Mouse (Mus musculus) hindbrain, embryonic 14.5 days (tissue): ENCODE measurements around the gene Cdh13. TPM values are rescaled to one million over a fixed set of nuclear protein-coding genes. Genes with fewer than 3 reads are reported as not detected.

ENCODE experiments used
- ATAC-seq: fragments of 200-750 bp; cut with Nextera tagmentation; 2 replicates; pipeline ENCODE4 v1.8.0; 2017; ENCODE audit warnings: moderate number of reproducible peaks, mild to moderate bottlenecking, moderate TSS enrichment, moderate library complexity; ENCODE audit not compliant: low FRiP score
- DNase-seq: peaks from one replicate; pipeline ENCODE4 v3.0.0-alpha.2; 2015; ENCODE audit warnings: low spot score
- H3K27ac ChIP-seq: fragments of 300-500 bp; sonication (generic); 2 replicates; pipeline ENCODE4 v1.5.1; 2014; ENCODE audit warnings: mild to moderate bottlenecking, moderate library complexity
- H3K27me3 ChIP-seq: fragments of 300-500 bp; sonication (generic); 2 replicates; pipeline ENCODE4 v1.6.1; 2014; ENCODE audit warnings: mild to moderate bottlenecking, low read length, mixed read lengths; ENCODE audit not compliant: control insufficient read depth, insufficient read depth
- H3K36me3 ChIP-seq: fragments of 300-500 bp; sonication (generic); replicated peaks from 2 replicates; pipeline ENCODE4 v1.6.1; 2014; ENCODE audit not compliant: control insufficient read depth, insufficient read depth
- H3K4me1 ChIP-seq: fragments of 300-500 bp; sonication (generic); replicated peaks from 2 replicates; pipeline ENCODE4 v1.6.1; 2014; ENCODE audit warnings: antibody characterized with exemption, low read length, mixed read lengths; ENCODE audit not compliant: control insufficient read depth, insufficient read depth
- H3K4me2 ChIP-seq: fragments of 300-500 bp; sonication (generic); replicated peaks from 2 replicates; pipeline ENCODE4 v1.6.1; 2014; ENCODE audit warnings: mild to moderate bottlenecking, moderate library complexity
- H3K4me3 ChIP-seq: fragments of 300-500 bp; sonication (generic); replicated peaks from 2 replicates; pipeline ENCODE4 v1.5.1; 2014; ENCODE audit warnings: mild to moderate bottlenecking, low read length
- H3K9ac ChIP-seq: fragments of 300-500 bp; sonication (generic); 2 replicates; pipeline ENCODE4 v1.6.1; 2014
- H3K9me3 ChIP-seq: fragments of 300-500 bp; sonication (generic); 2 replicates; pipeline ENCODE4 v1.6.1; 2016; ENCODE audit warnings: low read length; ENCODE audit not compliant: control insufficient read depth
- WGBS: fragments of 180-500 bp; shearing (Covaris S2); extraction: QIAGEN DNeasy Blood & Tissue Kit; methylation state at CpG from one replicate; pipeline ENCODE4 v1.1.7; 2014; 5-methylcytosine and 5-hydroxymethylcytosine counted together
- polyA plus RNA-seq: library from polyadenylated mRNA; unstranded; fragments of >200 nt; fragmentation: Nextera tagmentation; extraction: Ambion mirVana; gene quantifications from 2 replicates; pipeline ENCODE4 v1.2.1, GENCODE M21; 2014

Gene Cdh13
- polyA plus RNA-seq, 1 experiment from 2014 or later, result 134 TPM

DNA sequence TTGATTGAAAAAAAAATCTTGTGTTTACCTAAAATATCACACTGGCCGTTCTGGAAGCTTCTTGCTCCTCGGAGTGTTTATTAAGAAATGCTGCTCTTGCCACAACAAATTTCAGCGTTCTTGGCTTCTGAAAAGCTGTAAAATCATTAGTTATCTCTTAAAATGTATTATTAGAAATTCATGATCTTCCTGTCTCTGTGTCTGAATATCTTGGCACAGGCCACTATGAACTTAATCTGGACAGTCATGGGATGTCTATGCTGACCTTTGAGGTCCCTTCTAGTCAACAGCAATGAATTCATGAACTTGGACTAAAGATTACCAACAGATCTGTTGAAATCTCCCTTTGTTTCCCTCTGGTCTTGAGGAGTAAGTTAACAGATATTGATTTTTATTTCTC lies 430.1 kb downstream of the Cdh13 start:
- Histone ChIP-seq H3K4me1 (no peaks in the 10 kb centered on the region), H3K9me3 (peaks cover 11% of the 10 kb centered on the region; the same call in 1 of the 2 replicates), H3K27me3 (no peaks in the 10 kb centered on the region), H3K4me3 (no peak overlapping the region), H3K9ac (no peak overlapping the region), H3K27ac (no peak overlapping the region), H3K36me3 (no peaks in the 10 kb centered on the region), H3K4me2 (no peak overlapping the region)
- DNase-seq (no peak), ATAC-seq (no peak)
- WGBS, result 86% methylated on average over 3 of the region's 3 CpGs

- Histone ChIP-seq H3K4me3 (no peak overlapping the region), H3K9ac (no peak overlapping the region), H3K9me3 (0 out of 2 replicates have a peak, but pooled peaks cover 5% of the 10 kb centered on the region), H3K27me3 (no peaks in the 10 kb centered on the region), H3K4me1 (no peaks in the 10 kb centered on the region), H3K4me2 (no peak overlapping the region), H3K36me3 (no peaks in the 10 kb centered on the region), H3K27ac (no peak overlapping the region)
- ATAC-seq, result no peak
- no peak for DNase-seq
- 87% methylated on average over 3 of the region's 3 CpGs for WGBS
Observed at GRCm38 (mm10) chr8:118722896-118723295, 439.4 kb downstream of the Cdh13 start.

DNA sequence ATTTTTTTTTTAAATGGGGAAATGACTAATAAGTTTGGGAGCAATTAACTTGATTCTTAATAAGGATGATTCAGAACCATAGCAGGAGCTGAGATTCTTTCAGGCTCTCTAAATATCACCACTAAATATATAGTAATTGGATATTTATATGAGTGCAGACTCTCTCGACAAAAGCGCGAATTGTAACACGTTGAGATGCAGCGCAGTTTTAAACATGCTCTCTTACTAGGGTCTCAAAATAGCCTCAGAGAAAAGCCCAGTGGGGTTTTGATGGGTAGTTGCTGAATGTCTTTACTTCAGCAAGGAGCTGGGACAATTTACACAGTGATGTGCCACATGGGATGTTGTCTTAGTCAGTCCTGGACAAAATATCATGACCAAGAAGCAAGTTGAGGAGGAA lies 442.1 kb downstream of the Cdh13 start:
- 0 out of 2 replicates have a peak, but pooled peaks cover 5% of the 10 kb centered on the region for H3K9me3 ChIP-seq
- ATAC-seq, result no peak
- no peak for DNase-seq

DNA sequence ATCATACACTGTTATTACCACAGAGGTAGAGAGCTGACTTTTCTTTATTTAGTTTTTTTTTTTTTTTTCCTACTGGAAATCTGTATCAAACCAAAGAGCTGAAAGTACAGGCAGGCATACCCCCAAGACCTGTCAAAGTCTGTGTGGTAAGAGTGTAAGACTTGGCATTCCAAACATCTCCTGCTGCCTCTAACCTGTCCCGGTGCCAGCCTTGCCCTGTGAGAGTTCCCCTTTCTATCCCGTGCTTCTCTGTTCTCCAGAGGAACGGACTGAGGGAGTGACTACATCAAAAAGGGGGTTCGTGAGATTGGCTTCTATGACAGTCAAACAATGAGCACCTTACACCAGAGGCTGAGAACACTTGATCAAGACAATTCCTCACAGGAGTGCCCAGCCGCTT lies 458.2 kb downstream of the Cdh13 start:
- Histone ChIP-seq H3K36me3 (no peaks in the 10 kb centered on the region), H3K27ac (no peak overlapping the region), H3K4me1 (no peaks in the 10 kb centered on the region), H3K9me3 (no peaks in the 10 kb centered on the region), H3K4me2 (no peak overlapping the region), H3K27me3 (no peaks in the 10 kb centered on the region), H3K9ac (no peak overlapping the region), H3K4me3 (no peak overlapping the region)
- 85% methylated on average over 5 of the region's 5 CpGs for WGBS
- DNase-seq (no peak), ATAC-seq (no peak)

More for the DNA sequence above, 442.1 kb downstream of the Cdh13 start:
- H3K27ac ChIP-seq, result no peak overlapping the region
- H3K36me3 ChIP-seq, result no peaks in the 10 kb centered on the region
- H3K27me3 ChIP-seq, result no peaks in the 10 kb centered on the region
- H3K9ac ChIP-seq, result no peak overlapping the region
- H3K4me3 ChIP-seq, result no peak overlapping the region
- no peak overlapping the region for H3K4me2 ChIP-seq
- no peaks in the 10 kb centered on the region for H3K4me1 ChIP-seq
- 96% methylated on average over 5 of the region's 5 CpGs for WGBS

GRCm38 (mm10) chr8:118744991-118745390 lies 461.5 kb downstream of the Cdh13 start:
- no peak overlapping the region for H3K4me2 ChIP-seq
- H3K27me3 ChIP-seq, result no peaks in the 10 kb centered on the region
- H3K36me3 ChIP-seq, result no peaks in the 10 kb centered on the region
- 69% methylated on average over 13 of the region's 13 CpGs for WGBS
- H3K4me3 ChIP-seq, result no peak overlapping the region
- H3K9me3 ChIP-seq, result no peaks in the 10 kb centered on the region
- no peak overlapping the region for H3K27ac ChIP-seq
- ATAC-seq (no peak), DNase-seq (no peak)
- H3K4me1 ChIP-seq, result no peaks in the 10 kb centered on the region
- H3K9ac ChIP-seq, result no peak overlapping the region

GRCm38 (mm10) chr8:118748041-118748604 lies 464.6 kb downstream of the Cdh13 start:
- ATAC-seq, result no peak

DNA sequence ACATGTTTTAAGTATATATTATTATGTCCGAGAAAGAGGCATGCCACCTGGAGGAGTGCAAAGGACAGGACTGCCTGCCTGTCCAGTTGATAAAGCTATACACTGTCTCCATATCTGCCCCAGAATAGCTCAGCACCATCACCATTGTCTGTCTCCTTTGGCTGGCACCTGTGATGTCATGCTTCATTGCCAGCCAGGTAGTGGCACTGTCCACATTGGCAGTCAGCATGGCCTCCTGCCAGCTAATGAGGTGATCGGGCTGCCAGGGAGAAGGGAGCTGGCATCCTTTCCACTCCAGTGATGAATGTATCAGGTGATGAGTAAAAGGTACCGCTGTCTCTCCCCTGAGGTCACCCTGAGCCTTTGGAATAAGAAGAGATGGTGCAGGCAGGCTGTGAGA lies 465.7 kb downstream of the Cdh13 start:
- Histone ChIP-seq H3K4me3 (no peak overlapping the region), H3K9ac (no peak overlapping the region), H3K9me3 (no peaks in the 10 kb centered on the region), H3K4me2 (no peak overlapping the region), H3K27me3 (no peaks in the 10 kb centered on the region), H3K27ac (no peak overlapping the region), H3K36me3 (no peaks in the 10 kb centered on the region), H3K4me1 (peaks cover 7% of the 10 kb centered on the region; the same call in 1 of the 2 replicates)
- DNase-seq (no peak), ATAC-seq (no peak)
- 85% methylated on average over 3 of the region's 3 CpGs for WGBS

More at GRCm38 (mm10) chr8:118748041-118748604, 464.6 kb downstream of the Cdh13 start:
- Histone ChIP-seq H3K36me3 (no peaks in the 10 kb centered on the region), H3K27me3 (no peaks in the 10 kb centered on the region), H3K27ac (no peak overlapping the region), H3K9ac (no peak overlapping the region), H3K4me1 (no peaks in the 10 kb centered on the region), H3K4me3 (no peak overlapping the region), H3K9me3 (no peaks in the 10 kb centered on the region), H3K4me2 (no peak overlapping the region)
- DNase-seq, result no peak
- 70% methylated on average over 21 of the region's 21 CpGs for WGBS

DNA sequence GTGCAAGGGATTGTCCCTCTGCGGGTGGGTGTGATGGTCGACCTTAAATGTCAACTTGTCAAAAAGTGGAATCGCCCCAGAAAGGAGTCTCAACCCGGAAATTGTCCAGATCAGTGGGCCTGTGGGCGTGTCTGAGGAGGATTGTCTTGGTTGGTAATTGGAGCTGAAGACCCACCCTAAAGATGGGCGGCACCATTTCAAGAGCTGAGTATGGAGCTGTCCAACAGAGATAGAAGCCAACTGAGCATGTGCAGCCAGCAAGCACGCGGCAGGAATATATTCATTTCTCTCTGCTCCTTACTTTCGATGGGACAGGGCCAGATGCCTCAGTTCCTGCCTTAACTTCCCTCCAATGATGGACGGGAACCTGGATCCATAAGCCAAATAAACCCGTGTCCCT lies 466.3 kb downstream of the Cdh13 start:
- no peak overlapping the region for H3K9ac ChIP-seq
- no peak overlapping the region for H3K27ac ChIP-seq
- no peaks in the 10 kb centered on the region for H3K9me3 ChIP-seq
- H3K4me1 ChIP-seq, result peaks cover 7% of the 10 kb centered on the region; the same call in 1 of the 2 replicates
- ATAC-seq (no peak), DNase-seq (no peak)
- no peak overlapping the region for H3K4me2 ChIP-seq
- no peak overlapping the region for H3K4me3 ChIP-seq
- no peaks in the 10 kb centered on the region for H3K36me3 ChIP-seq
- 92% methylated on average over 11 of the region's 11 CpGs for WGBS
- H3K27me3 ChIP-seq, result no peaks in the 10 kb centered on the region

GRCm38 (mm10) chr8:118753710-118754109 lies 470.2 kb downstream of the Cdh13 start:
- DNase-seq (no peak), ATAC-seq (no peak)
- WGBS, result 52% methylated on average over 12 of the region's 12 CpGs
- no peak overlapping the region for H3K9ac ChIP-seq
- no peaks in the 10 kb centered on the region for H3K9me3 ChIP-seq
- no peaks in the 10 kb centered on the region for H3K36me3 ChIP-seq
- no peak overlapping the region; the same call in 1 of the 2 replicates for H3K4me2 ChIP-seq
- no peaks in the 10 kb centered on the region for H3K27me3 ChIP-seq
- no peak overlapping the region for H3K4me3 ChIP-seq
- no peak overlapping the region for H3K27ac ChIP-seq
- peaks cover 7% of the 10 kb centered on the region; the same call in 1 of the 2 replicates for H3K4me1 ChIP-seq

- WGBS, result 59% methylated on average over 7 of the region's 7 CpGs
- H3K4me3 ChIP-seq, result no peak overlapping the region
- no peak overlapping the region for H3K9ac ChIP-seq
- peaks cover 7% of the 10 kb centered on the region; the same call in 1 of the 2 replicates for H3K4me1 ChIP-seq
- ATAC-seq (no peak), DNase-seq (no peak)
- H3K27ac ChIP-seq, result no peak overlapping the region
- no peaks in the 10 kb centered on the region for H3K36me3 ChIP-seq
- no peaks in the 10 kb centered on the region for H3K27me3 ChIP-seq
- no peak overlapping the region; the same call in 1 of the 2 replicates for H3K4me2 ChIP-seq
- no peaks in the 10 kb centered on the region for H3K9me3 ChIP-seq
Observed at GRCm38 (mm10) chr8:118754119-118754518, 470.6 kb downstream of the Cdh13 start.
